Mouse (Mus musculus) left cerebral cortex, adult 8-10 months (tissue): ENCODE data around the gene Heatr5a. TPM values are rescaled to one million over a fixed set of nuclear protein-coding genes. Genes with fewer than 3 reads are reported as not detected.

Experiments used
- DNase-seq, 2 experiments: peaks; one replicate each; pipeline ENCODE4 v3.0.0; 2022; ENCODE audit warnings: low spot score in 2 of 2
- total RNA-seq, 4 experiments: library from RNA; stranded (reverse); gene quantifications; 2 replicates each; pipeline ENCODE4 v1.2.4; 2022

The Heatr5a gene
- total RNA-seq, 4 experiments from 2014 or later: 8.0 to 9.8 (median 9.5) TPM

- DNase-seq: no peak
Measured at GRCm38 (mm10) chr12:51972269-51973065, 1.3 kb upstream of the Heatr5a start.

DNA sequence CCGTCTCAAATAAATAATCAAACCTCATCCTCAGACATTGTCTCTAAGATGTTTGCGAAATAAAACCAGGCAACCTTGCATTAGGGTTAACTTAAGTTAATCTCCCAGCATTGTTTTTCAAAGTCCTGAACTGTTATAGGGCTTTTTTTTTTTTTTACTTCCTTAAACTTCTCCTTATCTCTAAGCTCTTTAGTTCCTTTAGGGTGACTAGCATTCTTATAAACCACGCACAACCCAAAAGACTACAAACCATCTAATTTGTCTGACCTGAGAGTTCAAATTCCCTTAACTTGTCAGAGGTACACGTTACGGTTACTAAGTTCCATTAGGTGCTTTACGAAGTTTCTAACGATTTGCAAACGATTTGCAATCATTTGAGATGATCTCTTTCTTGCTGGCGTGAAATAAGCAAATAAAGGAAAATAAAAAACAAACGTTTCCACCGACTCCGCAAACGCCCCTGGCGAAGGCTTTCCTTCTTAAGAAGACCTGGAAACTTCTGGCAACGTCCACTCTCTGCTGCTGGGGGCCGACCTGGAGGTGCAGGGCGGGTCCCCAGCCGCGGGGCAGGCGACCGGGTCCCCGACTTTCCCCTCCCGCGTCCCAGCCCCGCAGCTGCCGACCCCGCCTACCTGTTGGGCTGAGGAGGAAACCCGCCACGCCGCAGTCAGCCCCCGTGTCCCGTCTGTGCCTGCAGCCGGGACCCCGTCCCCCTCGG, 610 bp downstream of the Heatr5a start:
- DNase-seq: peak in 1 of 2 experiments; percentile 15

GRCm38 (mm10) chr12:51969876-51970275, 1.2 kb downstream of the Heatr5a start:
- no peak for DNase-seq

GRCm38 (mm10) chr12:51969092-51969491, 2.0 kb downstream of the Heatr5a start:
- DNase-seq: no peak

DNA sequence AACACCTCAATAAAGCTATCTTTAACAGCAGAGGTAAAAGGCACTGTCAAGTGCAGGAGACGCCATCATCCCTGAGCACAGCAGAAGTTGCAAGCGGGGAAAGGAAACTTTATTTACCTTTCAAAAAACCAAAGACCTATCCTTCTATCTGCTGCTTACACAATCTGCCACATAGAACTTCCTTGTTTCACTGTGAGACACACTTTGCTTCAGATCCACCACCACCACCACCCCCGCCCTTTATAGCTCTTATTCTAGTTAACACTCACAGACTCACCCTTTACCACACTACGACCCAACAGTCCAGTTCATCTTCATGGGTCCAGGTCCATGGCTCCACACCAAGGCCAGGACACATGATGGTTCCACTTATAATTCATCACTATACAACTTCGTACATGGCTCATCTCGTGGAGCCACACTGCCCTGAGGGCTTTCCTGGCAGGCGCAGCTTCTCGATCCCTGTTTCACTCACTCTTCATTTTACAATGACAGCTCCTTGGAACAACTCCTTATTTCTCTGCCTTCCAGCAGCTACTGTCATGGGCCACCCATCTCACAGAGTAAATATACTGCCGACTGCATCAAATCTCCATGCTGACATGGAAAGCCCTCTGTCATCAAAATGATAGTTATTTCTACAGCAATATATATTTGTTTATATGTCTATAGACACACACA, 3.1 kb downstream of the Heatr5a start:
- no peak for DNase-seq

DNA sequence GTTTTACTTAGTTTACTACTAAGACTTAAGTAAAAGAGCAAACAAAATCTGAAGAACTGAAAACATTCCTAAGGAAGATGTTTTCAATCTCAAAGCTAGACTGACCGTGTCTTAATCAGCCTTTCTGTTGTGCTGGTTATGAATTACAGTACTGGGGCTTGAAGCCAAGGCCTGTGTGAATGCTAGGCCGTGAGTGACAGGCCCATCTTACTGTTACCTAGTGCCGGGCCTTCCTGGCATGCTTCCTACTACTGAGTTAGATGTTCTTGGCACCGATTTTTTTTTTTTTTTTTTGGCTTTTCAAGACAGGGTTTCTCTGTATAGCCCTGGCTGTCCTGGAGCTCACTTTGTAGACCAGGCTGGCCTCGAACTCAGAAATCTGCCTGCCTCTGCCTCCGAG, 13.5 kb downstream of the Heatr5a start:
- no peak for DNase-seq

- peak in 1 of 2 experiments; percentile 37 for DNase-seq
Measured at GRCm38 (mm10) chr12:51952309-51952708, 18.8 kb downstream of the Heatr5a start.

GRCm38 (mm10) chr12:51947498-51947945, 23.6 kb downstream of the Heatr5a start:
- DNase-seq: peak in 1 of 2 experiments; percentile 13

DNA sequence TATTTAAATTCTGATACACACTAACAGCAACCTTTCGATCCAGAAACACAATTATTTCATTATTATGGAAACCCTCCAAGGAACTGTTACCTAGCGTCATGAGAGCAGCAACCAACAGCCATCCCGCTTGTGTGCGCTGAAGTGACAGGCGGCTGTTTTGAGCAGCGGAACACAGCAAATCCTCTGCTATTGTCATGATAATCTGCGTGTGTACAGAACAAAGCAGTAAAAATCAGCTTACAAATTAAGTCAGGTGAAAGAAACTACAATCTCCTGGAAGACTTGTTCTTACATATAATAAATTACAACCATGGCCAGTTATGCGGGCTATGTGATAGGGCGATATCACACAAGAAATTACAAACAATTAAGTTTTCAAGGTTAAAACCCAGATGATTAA, 25.8 kb downstream of the Heatr5a start:
- no peak for DNase-seq

- no peak for DNase-seq
Measured at GRCm38 (mm10) chr12:51939848-51940247, 31.3 kb downstream of the Heatr5a start.

DNA sequence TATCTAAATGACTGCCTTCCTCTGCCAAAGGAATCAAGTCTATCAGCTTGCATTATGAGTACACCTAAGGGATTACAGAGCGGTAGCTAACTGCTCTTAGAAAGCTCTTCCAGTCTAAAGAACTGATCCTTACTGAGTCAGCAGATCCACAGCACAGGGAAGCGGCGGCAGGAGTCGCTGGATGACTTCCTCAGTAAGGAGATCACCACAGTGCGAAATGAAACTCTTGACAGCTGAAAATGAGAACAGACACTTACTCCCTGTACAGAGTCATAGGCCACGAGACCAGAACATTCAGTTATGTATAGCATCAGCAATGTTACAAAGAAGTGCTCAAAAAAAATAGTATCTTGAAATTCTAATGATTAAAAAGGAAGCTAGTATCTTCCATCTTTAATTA, 33.2 kb downstream of the Heatr5a start:
- DNase-seq: no peak

DNA sequence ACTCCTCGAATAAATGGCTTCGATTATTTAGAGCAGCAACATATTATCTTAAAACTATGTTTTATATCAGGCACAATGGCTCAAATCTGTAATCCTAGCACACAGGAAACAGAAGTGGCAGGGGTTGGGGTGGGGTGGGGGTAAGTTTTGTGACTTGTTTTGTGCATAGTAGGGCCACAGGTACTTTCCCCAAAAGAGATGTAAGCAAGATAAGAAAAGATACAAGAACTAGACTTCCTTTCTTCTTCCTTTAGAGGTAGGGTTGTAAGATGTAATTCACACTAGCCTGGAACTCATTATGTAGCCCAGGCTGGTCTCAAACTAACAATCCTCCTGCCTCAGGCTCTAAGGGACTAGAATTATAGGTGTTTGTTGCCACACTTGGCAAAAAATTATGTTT, 41.5 kb downstream of the Heatr5a start:
- DNase-seq: no peak

DNA sequence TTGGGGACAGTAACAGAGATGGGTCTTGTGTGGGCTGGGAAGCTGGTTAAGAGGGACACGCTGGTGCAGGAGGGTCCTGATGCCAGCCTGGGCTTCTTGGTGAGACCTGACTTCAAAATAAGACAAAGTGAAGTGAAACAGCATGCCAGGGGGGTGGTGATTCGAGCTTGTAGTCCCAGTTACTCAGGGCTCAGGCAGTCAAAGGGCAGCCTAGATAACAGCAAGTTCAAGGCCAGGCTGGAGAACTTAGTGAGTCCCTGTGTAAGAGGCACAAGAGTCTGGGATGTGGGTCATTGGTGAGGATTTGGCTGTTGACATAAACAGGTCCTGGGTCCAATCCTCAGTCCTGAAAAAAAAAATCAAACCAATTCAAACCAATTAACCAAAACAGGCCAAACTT, 53.9 kb downstream of the Heatr5a start:
- no peak for DNase-seq

DNA sequence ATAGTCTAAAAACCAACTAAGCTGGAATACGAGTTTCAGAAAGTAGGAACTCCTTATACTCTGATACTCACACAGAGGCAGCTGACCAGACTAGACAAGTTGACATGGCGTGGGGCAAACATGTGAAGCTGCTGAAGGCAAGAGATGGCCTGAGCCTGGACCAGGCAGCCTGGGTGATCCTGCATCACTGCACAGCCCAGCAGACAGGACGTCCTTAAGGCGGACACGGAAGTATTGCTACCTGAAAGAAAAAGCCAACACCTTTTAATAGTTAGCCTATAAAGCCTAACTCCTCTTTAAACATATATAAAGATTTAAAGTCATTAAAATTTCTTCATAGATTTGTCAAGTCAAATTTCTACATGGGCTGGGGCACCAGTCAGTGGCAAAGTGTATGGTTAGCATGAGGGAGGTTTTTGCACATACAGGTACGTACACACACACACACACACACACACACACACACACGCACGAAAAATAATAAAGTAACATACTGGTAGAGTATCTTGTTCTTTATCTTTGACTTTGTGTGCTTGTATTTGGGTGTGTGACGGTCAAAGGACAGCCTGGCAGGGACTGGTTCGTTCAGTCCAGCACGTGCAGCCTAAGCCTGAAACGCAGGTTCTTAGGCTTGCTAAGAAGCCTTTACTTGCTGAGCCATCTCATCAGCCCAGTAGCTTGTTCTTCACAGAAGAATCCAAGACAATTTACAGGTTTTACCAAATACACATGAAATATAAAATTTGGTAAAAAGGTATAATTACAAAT, 56.0 kb downstream of the Heatr5a start:
- DNase-seq: no peak

GRCm38 (mm10) chr12:51909202-51909601, 61.9 kb downstream of the Heatr5a start:
- no peak for DNase-seq

GRCm38 (mm10) chr12:51907543-51907942, 63.6 kb downstream of the Heatr5a start:
- no peak for DNase-seq

DNA sequence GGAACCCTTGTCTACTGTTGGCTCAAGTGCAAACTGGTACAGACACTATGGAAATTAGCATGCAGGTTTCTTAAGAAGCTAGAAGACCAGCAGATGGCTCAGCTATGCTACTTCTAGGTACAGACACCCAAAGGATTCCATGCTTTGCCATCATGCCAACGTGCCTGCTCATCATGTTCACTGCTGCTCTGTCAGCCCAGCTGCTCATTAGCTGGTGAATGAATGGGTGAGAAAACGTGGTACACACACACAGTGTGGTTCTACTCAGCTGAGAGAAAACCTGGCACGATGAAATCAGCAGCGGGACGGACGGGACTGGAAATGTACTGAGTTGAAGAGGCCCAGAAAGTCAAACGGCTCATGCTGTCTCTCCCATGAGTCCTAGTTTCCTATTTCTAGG, 70.6 kb downstream of the Heatr5a start:
- peak in 1 of 2 experiments; percentile 35 for DNase-seq

- no peak for DNase-seq
Measured at GRCm38 (mm10) chr12:51896901-51897300, 74.2 kb downstream of the Heatr5a start.

- no peak for DNase-seq
Measured at GRCm38 (mm10) chr12:51888609-51889008, 82.5 kb downstream of the Heatr5a start.

- no peak for DNase-seq
Measured at GRCm38 (mm10) chr12:51887301-51888290, 83.5 kb downstream of the Heatr5a start.
